Mouse (Mus musculus): ENCODE data around the gene Serpina3f. TPM values are rescaled to one million over a fixed set of nuclear protein-coding genes. Genes with fewer than 3 reads are reported as not detected.
A peak's percentile ranks its signal among the peaks of the same experiment; 100 is the strongest.

The Serpina3f gene
- total and polyA plus RNA-seq, 3 experiments, result not detected

- Histone ChIP-seq H3K27ac (ENCODE audit: control insufficient read depth, low read depth, low read length) (no peak overlapping the region), H3K9me3 (replicated peaks; ENCODE audit: insufficient read depth, low read length) (no peaks in the 10 kb centered on the region)
Observed at GRCm38 (mm10) chr12:104186041-104186581, 28.2 kb upstream of the Serpina3f start.

GRCm38 (mm10) chr12:104189246-104189645, 25.1 kb upstream of the Serpina3f start:
- Histone ChIP-seq H3K4me1 (ENCODE audit: control insufficient read depth in 1 of 2, insufficient read depth in 2 of 2, low read length in 2 of 2) (no peaks in the 10 kb centered on the region), H3K36me3 (ENCODE audit: control insufficient read depth in 1 of 2, insufficient read depth in 2 of 2, low read length in 2 of 2) (no peaks in the 10 kb centered on the region), H3K27ac (ENCODE audit: control insufficient read depth, low read depth, low read length) (no peak overlapping the region), H3K9ac (ENCODE audit: control insufficient read depth, low read depth, low read length, poor library complexity, severe bottlenecking) (no peak overlapping the region), H3K9me3 (replicated peaks; ENCODE audit: insufficient read depth, low read length) (no peaks in the 10 kb centered on the region), H3K27me3 (ENCODE audit: control insufficient read depth in 1 of 2, insufficient read depth in 2 of 2, low read length in 2 of 2) (no peaks in the 10 kb centered on the region), H3K4me3 (ENCODE audit: control insufficient read depth in 1 of 2, insufficient read depth in 1 of 2, low read depth in 2 of 2, low read length in 2 of 2) (no peak overlapping the region), H3K79me2 (ENCODE audit: control insufficient read depth, insufficient read depth, low read length, poor library complexity) (no peaks in the 10 kb centered on the region)
- DNase-seq (ENCODE audit: low read depth, low spot score), result no peak
- TF ChIP-seq KAT2A (conservative IDR thresholded peaks at IDR 0.05; ENCODE audit: low read depth, low read length), result no peak
- no peak for TF ChIP-seq TCF12 (IDR thresholded peaks at IDR 0.05; ENCODE audit: low read depth, low read length)
- no peak for TF ChIP-seq GATA1 (IDR thresholded peaks at IDR 0.05; ENCODE audit: low read depth, low read length)
- no peak for TF ChIP-seq MEF2A (IDR thresholded peaks at IDR 0.05; ENCODE audit: extremely low read depth, insufficient replicate concordance, low read depth, low read length, poor library complexity, severe bottlenecking)
- TF ChIP-seq MAX (IDR thresholded peaks at IDR 0.05; ENCODE audit: low read length), result no peak
- no peak for TF ChIP-seq SIN3A (IDR thresholded peaks at IDR 0.05; ENCODE audit: low read length)
- TF ChIP-seq MXI1 (IDR thresholded peaks at IDR 0.05; ENCODE audit: low read depth, low read length), result no peak
- no peak for TF ChIP-seq EP300 (IDR thresholded peaks at IDR 0.05; ENCODE audit: low read depth in 1 of 2, low read length in 2 of 2)
- TF ChIP-seq ZMIZ1 (IDR thresholded peaks at IDR 0.05; ENCODE audit: low read depth, low read length), result no peak
- no peak for TF ChIP-seq ZNF384 (IDR thresholded peaks at IDR 0.05; ENCODE audit: low read depth, low read length)
- no peak for TF ChIP-seq USF1 (IDR thresholded peaks at IDR 0.05; ENCODE audit: low read depth, low read length)
- no peak for TF ChIP-seq TAL1 (IDR thresholded peaks at IDR 0.05; ENCODE audit: low read length)

More at GRCm38 (mm10) chr12:104186041-104186581, 28.2 kb upstream of the Serpina3f start:
- no peaks in the 10 kb centered on the region for H3K36me3 ChIP-seq (ENCODE audit: control insufficient read depth in 1 of 2, insufficient read depth in 2 of 2, low read length in 2 of 2)
- no peak overlapping the region for H3K4me3 ChIP-seq (ENCODE audit: control insufficient read depth in 1 of 2, insufficient read depth in 1 of 2, low read depth in 2 of 2, low read length in 2 of 2)
- no peaks in the 10 kb centered on the region for H3K4me1 ChIP-seq (ENCODE audit: control insufficient read depth in 1 of 2, insufficient read depth in 2 of 2, low read length in 2 of 2)
- peak; percentile 3 for DNase-seq (ENCODE audit: low read depth, low spot score)
- TF ChIP-seq POLR2AphosphoS5 (IDR thresholded peaks at IDR 0.05; ENCODE audit: borderline replicate concordance, low read depth, low read length), result no peak
- no peak for TF ChIP-seq MAZ (IDR thresholded peaks at IDR 0.05; ENCODE audit: low read depth, low read length)
- H3K27me3 ChIP-seq (ENCODE audit: control insufficient read depth in 1 of 2, insufficient read depth in 2 of 2, low read length in 2 of 2), result no peaks in the 10 kb centered on the region
- no peak overlapping the region for H3K9ac ChIP-seq (ENCODE audit: control insufficient read depth, low read depth, low read length, poor library complexity, severe bottlenecking)
- no peaks in the 10 kb centered on the region for H3K79me2 ChIP-seq (ENCODE audit: control insufficient read depth, insufficient read depth, low read length, poor library complexity)

- H3K9me3 ChIP-seq (replicated peaks; ENCODE audit: insufficient read depth, low read length), result no peaks in the 10 kb centered on the region
- no peak overlapping the region for H3K9ac ChIP-seq (ENCODE audit: control insufficient read depth, low read depth, low read length, poor library complexity, severe bottlenecking)
- H3K36me3 ChIP-seq (ENCODE audit: control insufficient read depth in 1 of 2, insufficient read depth in 2 of 2, low read length in 2 of 2), result no peaks in the 10 kb centered on the region
- no peaks in the 10 kb centered on the region for H3K79me2 ChIP-seq (ENCODE audit: control insufficient read depth, insufficient read depth, low read length, poor library complexity)
- H3K4me3 ChIP-seq (ENCODE audit: control insufficient read depth in 1 of 2, insufficient read depth in 1 of 2, low read depth in 2 of 2, low read length in 2 of 2), result no peak overlapping the region
- TF ChIP-seq GATA1 (IDR thresholded peaks at IDR 0.05; ENCODE audit: low read depth, low read length) (no peak), E2F4 (IDR thresholded peaks at IDR 0.05; ENCODE audit: borderline replicate concordance, low read depth, low read length) (no peak), HCFC1 (IDR thresholded peaks at IDR 0.05; ENCODE audit: low read depth, low read length) (no peak), GABPA (IDR thresholded peaks at IDR 0.05; ENCODE audit: low read depth, low read length) (no peak)
- DNase-seq (ENCODE audit: low read depth, low spot score), result no peak
- no peaks in the 10 kb centered on the region for H3K27me3 ChIP-seq (ENCODE audit: control insufficient read depth in 1 of 2, insufficient read depth in 2 of 2, low read length in 2 of 2)
- no peaks in the 10 kb centered on the region for H3K4me1 ChIP-seq (ENCODE audit: control insufficient read depth in 1 of 2, insufficient read depth in 2 of 2, low read length in 2 of 2)
- H3K27ac ChIP-seq (ENCODE audit: control insufficient read depth, low read depth, low read length), result no peak overlapping the region
Observed at GRCm38 (mm10) chr12:104190852-104191251, 23.5 kb upstream of the Serpina3f start.

All from MEL (cell line).